Mouse (Mus musculus): ENCODE data around the gene Cd5. TPM values are rescaled to one million over a fixed set of nuclear protein-coding genes. Genes with fewer than 3 reads are reported as not detected.

The Cd5 gene
- polyA plus RNA-seq (2015; fragmentation: Nextera tagmentation; extraction: Ambion mirVana) = not detected in 2 replicates

GRCm38 (mm10) chr19:10738811-10739210 is at the start of gene Cd5:
Gene Cd5 (minus strand): TSS chr19:10739002.

GRCm38 (mm10) chr19:10688537-10689352 is 50.1 kb downstream of the Cd5 start, which contains the start of gene Vps37c:
Gene Vps37c (plus strand): TSS chr19:10688735.

GRCm38 (mm10) chr19:10677915-10678771 is 60.7 kb downstream of the Cd5 start, which contains the start of gene Pga5:
Gene Pga5 (minus strand): TSS chr19:10678071.

Other genes starting within 250 kb of the Cd5 start
- gene Cpsf7, start 213.7 kb downstream of the Cd5 start, polyA plus RNA-seq (2015; fragmentation: Nextera tagmentation; extraction: Ambion mirVana) = 18.9 and 21.4 TPM in 2 replicates
- gene Sdhaf2, start 212.9 kb downstream of the Cd5 start, polyA plus RNA-seq (2015; fragmentation: Nextera tagmentation; extraction: Ambion mirVana) = 37.6 and 40.0 TPM in 2 replicates
- 17.5 and 17.8 TPM in 2 replicates for gene Tmem216, start 182.8 kb downstream of the Cd5 start, polyA plus RNA-seq (2015; fragmentation: Nextera tagmentation; extraction: Ambion mirVana)
- gene Cyb561a3, start 161.8 kb downstream of the Cd5 start, polyA plus RNA-seq (2015; fragmentation: Nextera tagmentation; extraction: Ambion mirVana) = 20.5 and 21.2 TPM in 2 replicates
- gene Tmem138, start 161.6 kb downstream of the Cd5 start, polyA plus RNA-seq (2015; fragmentation: Nextera tagmentation; extraction: Ambion mirVana) = 16.0 and 16.8 TPM in 2 replicates
- gene Ddb1, start 133.7 kb downstream of the Cd5 start, polyA plus RNA-seq (2015; fragmentation: Nextera tagmentation; extraction: Ambion mirVana) = 193 and 203 TPM in 2 replicates
- 10.2 and 10.6 TPM in 2 replicates for gene Tkfc, start 133.3 kb downstream of the Cd5 start, polyA plus RNA-seq (2015; fragmentation: Nextera tagmentation; extraction: Ambion mirVana)
- gene Vwce, start 104.8 kb downstream of the Cd5 start, polyA plus RNA-seq (2015; fragmentation: Nextera tagmentation; extraction: Ambion mirVana) = 0.47 and 0.58 TPM in 2 replicates
- gene Pga5, start 60.9 kb downstream of the Cd5 start, polyA plus RNA-seq (2015; fragmentation: Nextera tagmentation; extraction: Ambion mirVana) = 2.0 and 2.3 TPM in 2 replicates
- 20.9 and 21.5 TPM in 2 replicates for gene Vps37c, start 50.3 kb downstream of the Cd5 start, polyA plus RNA-seq (2015; fragmentation: Nextera tagmentation; extraction: Ambion mirVana)
- gene Cd6, start 91.1 kb upstream of the Cd5 start, polyA plus RNA-seq (2015; fragmentation: Nextera tagmentation; extraction: Ambion mirVana) = not detected in 2 replicates
- gene Slc15a3, start 100.7 kb upstream of the Cd5 start, polyA plus RNA-seq (2015; fragmentation: Nextera tagmentation; extraction: Ambion mirVana) = 0.96 and 3.0 TPM in 2 replicates
- 11.1 and 12.4 TPM in 2 replicates for gene Tmem132a, start 130.9 kb upstream of the Cd5 start, polyA plus RNA-seq (2015; fragmentation: Nextera tagmentation; extraction: Ambion mirVana)
- gene Tmem109, start 143.0 kb upstream of the Cd5 start, polyA plus RNA-seq (2015; fragmentation: Nextera tagmentation; extraction: Ambion mirVana) = 119 and 130 TPM in 2 replicates
- gene Prpf19, start 156.2 kb upstream of the Cd5 start, polyA plus RNA-seq (2015; fragmentation: Nextera tagmentation; extraction: Ambion mirVana) = 17.2 and 19.5 TPM in 2 replicates
- gene Zp1, start 181.6 kb upstream of the Cd5 start, polyA plus RNA-seq (2015; fragmentation: Nextera tagmentation; extraction: Ambion mirVana) = 0.24 and 0.46 TPM in 2 replicates
- gene Ptgdr2, start 198.2 kb upstream of the Cd5 start, polyA plus RNA-seq (2015; fragmentation: Nextera tagmentation; extraction: Ambion mirVana) = 0.11 TPM in 1 of 2 replicates, not detected in the other
- gene Ccdc86, start 210.3 kb upstream of the Cd5 start, polyA plus RNA-seq (2015; fragmentation: Nextera tagmentation; extraction: Ambion mirVana) = 20.8 and 21.6 TPM in 2 replicates
- gene Ms4a10, start 235.7 kb upstream of the Cd5 start, polyA plus RNA-seq (2015; fragmentation: Nextera tagmentation; extraction: Ambion mirVana) = 0.17 and 0.27 TPM in 2 replicates

Measured in urinary bladder, postnatal 0 days (tissue).